Mouse (Mus musculus) gastrocnemius, postnatal 14 days (tissue): ENCODE measurements around the gene Hnrnpc. TPM values are rescaled to one million over a fixed set of nuclear protein-coding genes. Genes with fewer than 3 reads are reported as not detected.
A peak's percentile ranks its signal among the peaks of the same experiment; 100 is the strongest.
"Not testable (repeated sequence)": the region's sequence is repeated elsewhere in the genome, so short reads cannot be mapped to it uniquely, and the experiment has no call there.

Source experiments
- DNase-seq: peaks from one replicate; pipeline ENCODE4 v3.0.0; 2021; ENCODE audit warnings: mixed read lengths
- intact Hi-C: fragments of 180-260 bp; cut with DNase I; formaldehyde crosslinking; loops from one replicate; pipeline ENCODE4 v1.15.1; 2025; ENCODE audit warnings: low total_unique reads
- total RNA-seq, 2 experiments: library from RNA; stranded (reverse); gene quantifications; 2 replicates each; pipeline ENCODE4 v1.2.3; 2021

The Hnrnpc gene
- total RNA-seq, 2 experiments from 2014 or later: 76.7 to 88.8 TPM

- intact Hi-C loops: no loop called here
- DNase-seq: peak; percentile 40
Observed at GRCm38 (mm10) chr14:52106741-52107140, 2.9 kb upstream of the Hnrnpc start.

- intact Hi-C loops: no loop called here
- no peak for DNase-seq
Observed at GRCm38 (mm10) chr14:52105308-52105707, 1.5 kb upstream of the Hnrnpc start.

GRCm38 (mm10) chr14:52104677-52105285, 953 bp upstream of the Hnrnpc start:
- peak; percentile 14 for DNase-seq
- intact Hi-C loops: no loop called here

GRCm38 (mm10) chr14:52103474-52103855, 363 bp downstream of the Hnrnpc start:
- peak; percentile 76 for DNase-seq
- intact Hi-C loops: no loop called here

GRCm38 (mm10) chr14:52101285-52102157, 2.3 kb downstream of the Hnrnpc start:
- no peak for DNase-seq
- intact Hi-C loops: no loop called here

GRCm38 (mm10) chr14:52100170-52100960, 3.5 kb downstream of the Hnrnpc start:
- DNase-seq: no peak
- intact Hi-C loops: no loop called here

- no peak for DNase-seq
- intact Hi-C loops: loop anchor here (10.0 kb wide), 1 partner anchor 205 kb away; the partner anchor contains the start of gene Slc39a2
Observed at GRCm38 (mm10) chr14:52099563-52099962, 4.3 kb downstream of the Hnrnpc start.

- DNase-seq: not testable (repeated sequence)
- intact Hi-C loops: loop anchor here (10.0 kb wide), 1 partner anchor 204 kb away; the partner anchor contains the start of gene Slc39a2
Observed at GRCm38 (mm10) chr14:52098387-52098786, 5.4 kb downstream of the Hnrnpc start.

- intact Hi-C loops: loop anchor here (10.0 kb wide), 1 partner anchor 202 kb away; the partner anchor contains the start of gene Slc39a2
- not testable (repeated sequence) for DNase-seq
Observed at GRCm38 (mm10) chr14:52097191-52097590, 6.6 kb downstream of the Hnrnpc start.

- DNase-seq: no peak
- intact Hi-C loops: loop anchor here (10.0 kb wide), 1 partner anchor 200 kb away; the partner anchor contains the start of gene Slc39a2
Observed at GRCm38 (mm10) chr14:52094533-52094932, 9.3 kb downstream of the Hnrnpc start.

GRCm38 (mm10) chr14:52083083-52083482, 20.7 kb downstream of the Hnrnpc start:
- intact Hi-C loops: no loop called here

GRCm38 (mm10) chr14:52071599-52072137, 32.2 kb downstream of the Hnrnpc start:
- DNase-seq: no peak
- intact Hi-C loops: no loop called here

More at GRCm38 (mm10) chr14:52083083-52083482, 20.7 kb downstream of the Hnrnpc start:
- no peak for DNase-seq

GRCm38 (mm10) chr14:52066135-52066534, 37.7 kb downstream of the Hnrnpc start:
- DNase-seq: no peak
- intact Hi-C loops: no loop called here

- DNase-seq: no peak
- intact Hi-C loops: no loop called here
Observed at GRCm38 (mm10) chr14:52061798-52062197, 42.0 kb downstream of the Hnrnpc start.

GRCm38 (mm10) chr14:52060800-52061199, 43.0 kb downstream of the Hnrnpc start:
- no peak for DNase-seq
- intact Hi-C loops: no loop called here

- intact Hi-C loops: no loop called here
- no peak for DNase-seq
Observed at GRCm38 (mm10) chr14:52059982-52060381, 43.8 kb downstream of the Hnrnpc start.

GRCm38 (mm10) chr14:52052720-52053119, 51.1 kb downstream of the Hnrnpc start:
- DNase-seq, intact Hi-C loops: not testable (repeated sequence)

- intact Hi-C loops: no loop called here
Observed at GRCm38 (mm10) chr14:52045966-52046565, 57.8 kb downstream of the Hnrnpc start.

More at GRCm38 (mm10) chr14:52045966-52046565, 57.8 kb downstream of the Hnrnpc start:
- no peak for DNase-seq
